In the genomic region with DNA sequence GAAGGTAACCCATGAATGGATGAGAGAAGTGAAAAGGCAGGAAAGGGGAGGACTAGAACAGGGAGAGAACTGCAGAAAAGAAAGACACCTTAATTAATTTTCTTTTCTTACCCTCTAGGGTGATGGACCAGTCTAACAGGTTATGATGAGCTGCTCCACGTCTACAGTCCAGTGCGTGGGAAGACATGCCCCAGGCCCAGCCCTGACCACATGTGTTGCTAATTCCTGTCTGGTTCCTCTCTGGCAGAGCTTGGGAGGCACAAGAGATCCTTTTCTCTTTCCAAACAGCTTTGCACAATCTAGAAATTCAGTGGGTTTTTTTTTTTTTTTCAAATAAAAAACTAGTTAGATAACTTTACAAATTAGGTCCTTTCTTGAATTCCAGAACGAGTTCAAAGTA, we compare ENCODE assay signal across 30 mouse cellular contexts. TPM values are rescaled to one million over a fixed set of nuclear protein-coding genes. Genes with fewer than 3 reads are reported as not detected.
"Had no signal": no experiment of that assay in that cellular context is flagged by ENCODE, and none has a peak within 500 bp of the region (broad histone marks: within the 10 kb centered on the region; RNA-seq: fewer than 3 reads in every experiment).

No protein-coding gene starts in this region.

- H3K36me3 ChIP-seq: heart, embryonic 13.5 days; heart, embryonic 15.5 days; hindbrain, embryonic 13.5 days; hindbrain, embryonic 15.5 days; intestine, embryonic 15.5 days; kidney, embryonic 15.5 days; limb, embryonic 12.5 days; liver, embryonic 13.5 days had no signal

- DNase-seq: gastrocnemius, adult 2 months; gastrocnemius, postnatal 10 days; gastrocnemius, postnatal 25 days; heart, adult 11 months; heart, adult 2 months; heart, postnatal 14 days; heart, postnatal 36 days; kidney, adult 11 months; kidney, adult 8-10 months; kidney, postnatal 14 days; kidney, postnatal 36 days; liver; liver, embryonic 13.5 days; liver, postnatal 0 days had no signal

- H3K4me3 ChIP-seq: gastrocnemius, adult 2 months; heart, adult 2 months; heart, embryonic 13.5 days; heart, embryonic 15.5 days; hindbrain, embryonic 13.5 days; hindbrain, embryonic 15.5 days; intestine, embryonic 15.5 days; kidney, embryonic 15.5 days; layer of hippocampus, adult 2 months; left cerebral cortex, adult 2 months; limb, embryonic 12.5 days; liver, embryonic 13.5 days; liver, embryonic 15.5 days had no signal

- H3K4me2 ChIP-seq: heart, embryonic 11.5 days; heart, embryonic 13.5 days; heart, embryonic 15.5 days; hindbrain, embryonic 13.5 days; hindbrain, embryonic 15.5 days; intestine, embryonic 15.5 days; kidney, embryonic 15.5 days; limb, embryonic 12.5 days; liver, embryonic 11.5 days; liver, embryonic 13.5 days; liver, embryonic 15.5 days had no signal

- H3K9ac ChIP-seq: heart, embryonic 13.5 days; heart, embryonic 15.5 days; hindbrain, embryonic 13.5 days; hindbrain, embryonic 15.5 days; intestine, embryonic 15.5 days; kidney, embryonic 15.5 days; limb, embryonic 12.5 days; liver, embryonic 13.5 days; liver, embryonic 15.5 days; liver, postnatal 0 days had no signal

- H3K27me3 ChIP-seq: heart, embryonic 13.5 days; heart, embryonic 15.5 days; hindbrain, embryonic 13.5 days; hindbrain, embryonic 15.5 days; intestine, embryonic 15.5 days; kidney, embryonic 15.5 days; limb, embryonic 12.5 days; liver, embryonic 13.5 days; liver, embryonic 15.5 days had no signal

- H3K27ac ChIP-seq: gastrocnemius, adult 2 months; heart, adult 2 months; heart, embryonic 13.5 days; heart, embryonic 15.5 days; hindbrain, embryonic 13.5 days; hindbrain, embryonic 15.5 days; hindbrain, postnatal 0 days; intestine, embryonic 15.5 days; kidney, embryonic 15.5 days; kidney, postnatal 0 days; layer of hippocampus, adult 2 months; left cerebral cortex, adult 2 months; limb, embryonic 12.5 days; liver, embryonic 13.5 days; liver, embryonic 15.5 days had no signal

- ATAC-seq: hindbrain, postnatal 0 days; intestine, embryonic 15.5 days; liver, postnatal 0 days had no signal

- H3K4me1 ChIP-seq: hindbrain, embryonic 13.5 days; hindbrain, embryonic 15.5 days; intestine, embryonic 15.5 days; kidney, embryonic 15.5 days; limb, embryonic 12.5 days; liver, embryonic 13.5 days; liver, embryonic 15.5 days had no signal

- H3K9me3 ChIP-seq: heart, embryonic 13.5 days; heart, embryonic 15.5 days; hindbrain, embryonic 13.5 days; hindbrain, embryonic 15.5 days; intestine, embryonic 15.5 days; kidney, embryonic 15.5 days; limb, embryonic 12.5 days; liver, embryonic 13.5 days; liver, embryonic 15.5 days had no signal

RNA-seq across cellular contexts. Expression of gene Tm4sf4, which starts 15.8 kb away (rescaled TPM):
- polyA plus RNA-seq: frontal cortex, adult 2 months; hindbrain, embryonic 11.5 days had no signal
